Mouse (Mus musculus) heart, adult 2 months (tissue): Measurements from ENCODE around the gene Srebf1.

Source experiments
- CTCF ChIP-seq: fragments of 200-600 bp; IDR thresholded peaks from 2 replicates; pipeline ENCODE4 v1.8.1; 2022; ENCODE audit warnings: antibody characterized with exemption, mild to moderate bottlenecking, moderate library complexity
- EP300 ChIP-seq: fragments of 200-500 bp; IDR thresholded peaks from 2 replicates; pipeline ENCODE4 v1.6.1; 2011; ENCODE audit warnings: low read depth, low read length, control low read depth; ENCODE audit not compliant: insufficient read depth

GRCm38 (mm10) chr11:60182741-60183140 is 39.6 kb downstream of the Srebf1 start:
- TF ChIP-seq EP300: no peak
- no peak for TF ChIP-seq CTCF
